In genomic region chr6:48395105-48396007, GRCm38 (mm10) we compare ENCODE assay signal across 8 mouse cellular contexts. TPM values are rescaled to one million over a fixed set of nuclear protein-coding genes. Genes with fewer than 3 reads are reported as not detected.
A peak's percentile ranks its signal among the peaks of the same experiment; 100 is the strongest.
DNase-seq lines count a peak whose midpoint lies in the region; ATAC-seq and TF ChIP-seq lines count a peak whose summit lies in the region.

Gene Krba1 (plus strand): TSS chr6:48395586.

- TF ChIP-seq POLR2A in liver, adult 2 months (IDR thresholded peaks at IDR 0.05; ENCODE audit: extremely low read depth, insufficient read depth, low read length), result no peak
- no peak for TF ChIP-seq POLR2A in myocyte (IDR thresholded peaks at IDR 0.05; ENCODE audit: insufficient read length, low read depth)

- WGBS in heart, embryonic 13.5 days, result 1% methylated on average over 65 of the region's 65 CpGs
- under 1% methylated on average over 65 of the region's 65 CpGs for WGBS in kidney, postnatal 0 days
- WGBS in liver, adult 2 months, result 4% methylated on average over 65 of the region's 65 CpGs

- peak within 1 kb of the TSS; percentile 90 for H3K27ac ChIP-seq in heart, embryonic 13.5 days (replicated peaks)
- peak within 1 kb of the TSS; percentile 79 for H3K27ac ChIP-seq in kidney, postnatal 0 days
- H3K27ac ChIP-seq in liver, adult 2 months (replicated peaks; ENCODE audit: insufficient read depth, low read depth, low read length), result peak within 1 kb of the TSS; percentile 89

- TF ChIP-seq CTCF in kidney, postnatal 0 days (IDR thresholded peaks at IDR 0.05; ENCODE audit: low read depth), result no peak
- TF ChIP-seq CTCF in liver, adult 2 months (IDR thresholded peaks at IDR 0.05; ENCODE audit: low read depth, low read length), result no peak

- H3ac ChIP-seq in myocyte (ENCODE audit: control insufficient read depth, insufficient read length), result peak within 1 kb of the TSS; percentile 62

- peak; percentile 69 for ATAC-seq in heart, embryonic 13.5 days (ENCODE audit: extremely low read depth, insufficient number of reproducible peaks, low FRiP score, low TSS enrichment)
- ATAC-seq in kidney, postnatal 0 days (replicated peaks; ENCODE audit: low FRiP score, low read depth), result peak; percentile 95

- no peaks in the 10 kb centered on the region for H3K9me3 ChIP-seq in heart, embryonic 13.5 days
- no peaks in the 10 kb centered on the region for H3K9me3 ChIP-seq in kidney, postnatal 0 days (replicated peaks; ENCODE audit: low read length)

- peaks cover 44% of the 10 kb centered on the region for H3K4me1 ChIP-seq in heart, embryonic 13.5 days
- peaks cover 6% of the 10 kb centered on the region; the same call in 1 of the 2 replicates for H3K4me1 ChIP-seq in kidney, postnatal 0 days (replicated peaks; ENCODE audit: insufficient read depth, low read length)
- H3K4me1 ChIP-seq in liver, adult 2 months (ENCODE audit: control insufficient read depth, insufficient read depth, low read length), result peaks cover 8% of the 10 kb centered on the region

- peak; percentile 69 to 81 for DNase-seq in CD8-positive naive resting alpha-beta T cell, adult 2 months (ENCODE audit: low read depth in 2 of 2, low spot score in 2 of 2)
- peak; percentile 17 for DNase-seq in c-Kit-negative CD71-positive TER-119-positive erythroid progenitor cells, embryonic 14.5 days (ENCODE audit: low read depth, low spot score)
- DNase-seq in fat pad, adult 2 months (ENCODE audit: extremely low read depth, low read depth, low spot score), result peak; percentile 18
- peak; percentile 90 for DNase-seq in kidney, postnatal 0 days (ENCODE audit: low spot score)
- peak; percentile 72 for DNase-seq in liver, adult 2 months (ENCODE audit: extremely low read depth, low read depth, low spot score)
- peak; percentile 80 for DNase-seq in splenic B cell, adult 2 months (ENCODE audit: low read depth, low spot score)

- H3K36me3 ChIP-seq in heart, embryonic 13.5 days, result no peaks in the 10 kb centered on the region
- no peaks in the 10 kb centered on the region for H3K36me3 ChIP-seq in kidney, postnatal 0 days (ENCODE audit: insufficient read depth, low read length)
- H3K36me3 ChIP-seq in liver, adult 2 months (ENCODE audit: control insufficient read depth, insufficient read depth, low read length), result no peaks in the 10 kb centered on the region
- H3K36me3 ChIP-seq in myocyte (ENCODE audit: control insufficient read depth, insufficient read depth), result no peaks in the 10 kb centered on the region
- H3K36me3 ChIP-seq in splenic B cell, adult 2 months (ENCODE audit: control insufficient read depth, insufficient read depth, low read length, poor library complexity, severe bottlenecking), result no peaks in the 10 kb centered on the region

- H3K27me3 ChIP-seq in heart, embryonic 13.5 days (replicated peaks), result no peaks in the 10 kb centered on the region
- no peaks in the 10 kb centered on the region for H3K27me3 ChIP-seq in kidney, postnatal 0 days (ENCODE audit: insufficient read depth, low read length)
- no peaks in the 10 kb centered on the region for H3K27me3 ChIP-seq in liver, adult 2 months (ENCODE audit: control insufficient read depth, insufficient read depth, low read length)
- no peaks in the 10 kb centered on the region for H3K27me3 ChIP-seq in myocyte (ENCODE audit: control insufficient read depth, insufficient read depth, insufficient read length)
- H3K27me3 ChIP-seq in splenic B cell, adult 2 months (ENCODE audit: control insufficient read depth, insufficient read depth, low read length, poor library complexity, severe bottlenecking), result no peaks in the 10 kb centered on the region

- H3K79me2 ChIP-seq in liver, adult 2 months (ENCODE audit: control insufficient read depth, insufficient read depth, low read length), result peaks cover 3% of the 10 kb centered on the region; the same call in 1 of the 2 replicates
- H3K79me2 ChIP-seq in myocyte (ENCODE audit: control insufficient read depth, insufficient read depth), result no peaks in the 10 kb centered on the region

- H3K4me2 ChIP-seq in heart, embryonic 13.5 days, result peak within 1 kb of the TSS; percentile 89
- H3K4me2 ChIP-seq in kidney, postnatal 0 days (ENCODE audit: low read length), result peak within 1 kb of the TSS; percentile 72
- H3K4me2 ChIP-seq in myocyte (ENCODE audit: low read depth), result peak within 1 kb of the TSS; percentile 70

- H3K9ac ChIP-seq in heart, embryonic 13.5 days, result peak within 1 kb of the TSS; percentile 92
- peak within 1 kb of the TSS; percentile 89 for H3K9ac ChIP-seq in kidney, postnatal 0 days (ENCODE audit: low read depth, low read length)
- H3K9ac ChIP-seq in liver, adult 2 months (ENCODE audit: low read depth, low read length), result peak within 1 kb of the TSS; percentile 98

- peak within 1 kb of the TSS; percentile 81 for H3K4me3 ChIP-seq in heart, embryonic 13.5 days
- peak within 1 kb of the TSS; percentile 86 for H3K4me3 ChIP-seq in kidney, postnatal 0 days (replicated peaks; ENCODE audit: low read depth, low read length)
- H3K4me3 ChIP-seq in liver, adult 2 months (ENCODE audit: insufficient read depth, low read depth, low read length), result peak within 1 kb of the TSS; percentile 95
- peak within 1 kb of the TSS; percentile 36 for H3K4me3 ChIP-seq in myocyte

TF ChIP-seq in myocyte, 11 proteins besides CTCF, POLR2A, EP300 and RAD21:
- TF ChIP-seq MYOD1 (IDR thresholded peaks at IDR 0.05; ENCODE audit: control insufficient read depth in 1 of 3, insufficient read length in 2 of 3, low read depth in 2 of 3) (no peak), MAX (IDR thresholded peaks at IDR 0.05; ENCODE audit: low read depth) (no peak), TCF3 (IDR thresholded peaks at IDR 0.05; ENCODE audit: insufficient read length, low read depth) (no peak), TCF12 (IDR thresholded peaks at IDR 0.05; ENCODE audit: insufficient read depth, poor library complexity, severe bottlenecking) (no peak), USF1 (IDR thresholded peaks at IDR 0.05; ENCODE audit: low read depth) (no peak), CEBPB (IDR thresholded peaks at IDR 0.05; ENCODE audit: insufficient read depth, poor library complexity, severe bottlenecking) (no peak), REST (IDR thresholded peaks at IDR 0.05; ENCODE audit: insufficient read depth, insufficient read length) (no peak), SRF (IDR thresholded peaks at IDR 0.05; ENCODE audit: control insufficient read depth, insufficient read length, low read depth) (no peak), E2F4 (IDR thresholded peaks at IDR 0.05; ENCODE audit: insufficient read depth) (no peak)

RNA-seq across cellular contexts. Expression of gene Krba1, which starts in this region (rescaled TPM):
- 15.4 and 17.8 TPM in 2 replicates for polyA plus RNA-seq in heart, embryonic 13.5 days (2015; fragmentation: Nextera tagmentation; extraction: Ambion mirVana)
- polyA plus RNA-seq in kidney, postnatal 0 days (2015; fragmentation: Nextera tagmentation; extraction: Ambion mirVana), result 15.7 and 16.0 TPM in 2 replicates
- total RNA-seq in liver, adult 2 months (2014; rRNA removed), result 5.2 and 6.1 TPM in 2 replicates
- polyA plus RNA-seq in liver, adult 2 months (2012; rRNA removed), result 6.6 and 9.2 TPM in 2 replicates
- 2.6 TPM for polyA plus RNA-seq in myocyte (2012; fragmentation: generic; extraction: Trizol)

Comparison
In these comparisons a context has a peak if more than half of its experiments do, and no peak if none do; other contexts are left out.
1. Peak in every context shown above with its lines: DNase-seq, ATAC-seq, H3K4me3 ChIP-seq and H3K27ac ChIP-seq.
2. DNase-seq: peak in every context shown above with its lines; median percentile 90 in kidney, postnatal 0 days; 80 in splenic B cell, adult 2 months; 75 in CD8-positive naive resting alpha-beta T cell, adult 2 months; 72 in liver, adult 2 months; 18 in fat pad, adult 2 months; 17 in c-Kit-negative CD71-positive TER-119-positive erythroid progenitor cells, embryonic 14.5 days.
3. H3K4me3 ChIP-seq: peak in every context shown above with its lines; median percentile 95 in liver, adult 2 months; 86 in kidney, postnatal 0 days; 81 in heart, embryonic 13.5 days; 36 in myocyte.